8 mouse cellular contexts compared by ENCODE assay signal in the genomic region with DNA sequence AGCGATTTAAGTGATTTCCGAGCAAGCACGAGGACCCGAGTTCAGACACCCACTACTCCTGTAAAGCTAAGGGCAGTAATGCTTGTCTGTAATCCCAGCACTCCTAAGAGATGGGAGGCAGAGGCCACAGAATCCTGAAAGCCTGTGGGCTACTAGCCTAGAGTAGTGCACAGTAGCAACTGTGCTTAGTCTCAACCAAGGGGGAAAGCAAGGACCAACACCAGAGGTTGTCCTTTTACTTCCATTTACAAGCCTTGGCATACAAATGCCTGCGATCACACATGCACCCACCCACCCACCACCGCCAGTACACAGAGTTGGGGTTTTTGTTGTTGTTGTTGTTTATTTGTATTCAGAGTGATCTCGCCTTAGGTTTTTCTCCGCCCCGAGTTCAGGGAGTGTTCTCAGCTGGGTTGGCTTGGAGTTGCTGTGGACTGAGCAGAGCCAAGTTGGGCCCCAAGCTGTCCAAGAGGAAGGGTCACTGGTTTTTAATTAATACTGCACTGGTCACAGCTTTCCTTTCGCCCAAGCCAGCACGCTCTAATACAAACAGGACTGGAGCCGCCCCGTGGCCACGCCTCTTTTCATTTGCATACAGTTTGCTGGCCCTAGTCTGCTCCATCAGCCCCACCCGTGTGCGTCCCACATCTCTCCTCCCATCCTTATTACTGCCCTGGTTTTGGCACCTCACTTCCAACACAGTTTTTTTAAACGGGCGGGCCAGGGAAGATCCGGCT.
DNase-seq lines count a peak whose midpoint lies in the region; ATAC-seq and TF ChIP-seq lines count a peak whose summit lies in the region.

No protein-coding gene starts in this region.

- no peak overlapping the region for H3K27ac ChIP-seq in heart, embryonic 11.5 days (ENCODE audit: low read depth, low read length)
- no peak overlapping the region for H3K27ac ChIP-seq in embryonic facial prominence, embryonic 11.5 days (replicated peaks; ENCODE audit: low read depth, low read length)
- no peak overlapping the region for H3K27ac ChIP-seq in kidney, postnatal 0 days

- 0 out of 2 replicates have a peak overlapping the region, but pooled peaks have one; percentile 47 for H3K9ac ChIP-seq in heart, embryonic 11.5 days (ENCODE audit: low read depth, low read length)
- H3K9ac ChIP-seq in embryonic facial prominence, embryonic 11.5 days (replicated peaks; ENCODE audit: low read length) = no peak overlapping the region
- no peak overlapping the region for H3K9ac ChIP-seq in kidney, postnatal 0 days (ENCODE audit: low read depth, low read length)

- H3K4me2 ChIP-seq in heart, embryonic 11.5 days = peak overlapping the region; percentile 57
- H3K4me2 ChIP-seq in embryonic facial prominence, embryonic 11.5 days (ENCODE audit: low read depth, low read length) = peak overlapping the region; percentile 29; the same call in 1 of the 2 replicates
- H3K4me2 ChIP-seq in kidney, postnatal 0 days (ENCODE audit: low read length) = peak overlapping the region; percentile 46

- no peak for TF ChIP-seq CTCF in kidney, postnatal 0 days (IDR thresholded peaks at IDR 0.05; ENCODE audit: low read depth)

- peak overlapping the region; percentile 14; the same call in 1 of the 2 replicates for H3K4me3 ChIP-seq in heart, embryonic 11.5 days (ENCODE audit: low read depth, low read length)
- no peak overlapping the region for H3K4me3 ChIP-seq in embryonic facial prominence, embryonic 11.5 days (ENCODE audit: low read depth, low read length)
- no peak overlapping the region for H3K4me3 ChIP-seq in kidney, postnatal 0 days (replicated peaks; ENCODE audit: low read depth, low read length)

- peak; percentile 49; the same call in 1 of the 2 replicates for ATAC-seq in heart, embryonic 11.5 days (replicated peaks; ENCODE audit: insufficient number of reproducible peaks, low FRiP score, low TSS enrichment)
- peak; percentile 84; the same call in 1 of the 2 replicates for ATAC-seq in embryonic facial prominence, embryonic 11.5 days (replicated peaks; ENCODE audit: insufficient number of reproducible peaks, low FRiP score, low TSS enrichment, low read depth)
- peak; percentile 81 for ATAC-seq in kidney, postnatal 0 days (replicated peaks; ENCODE audit: low FRiP score, low read depth)

- H3K9me3 ChIP-seq in heart, embryonic 11.5 days (replicated peaks; ENCODE audit: control insufficient read depth, low read length) = no peaks in the 10 kb centered on the region
- no peaks in the 10 kb centered on the region for H3K9me3 ChIP-seq in embryonic facial prominence, embryonic 11.5 days (replicated peaks; ENCODE audit: control insufficient read depth, low read length)
- no peaks in the 10 kb centered on the region for H3K9me3 ChIP-seq in kidney, postnatal 0 days (replicated peaks; ENCODE audit: low read length)

- no peaks in the 10 kb centered on the region for H3K36me3 ChIP-seq in heart, embryonic 11.5 days (ENCODE audit: control insufficient read depth, insufficient read depth, low read length)
- H3K36me3 ChIP-seq in embryonic facial prominence, embryonic 11.5 days (replicated peaks; ENCODE audit: control insufficient read depth, insufficient read depth, low read depth, low read length) = no peaks in the 10 kb centered on the region
- H3K36me3 ChIP-seq in kidney, postnatal 0 days (ENCODE audit: insufficient read depth, low read length) = no peaks in the 10 kb centered on the region

- H3K4me1 ChIP-seq in heart, embryonic 11.5 days (ENCODE audit: control insufficient read depth, insufficient read depth, low read length) = no peaks in the 10 kb centered on the region
- H3K4me1 ChIP-seq in embryonic facial prominence, embryonic 11.5 days (ENCODE audit: control insufficient read depth, insufficient read depth, low read length) = no peaks in the 10 kb centered on the region
- H3K4me1 ChIP-seq in kidney, postnatal 0 days (replicated peaks; ENCODE audit: insufficient read depth, low read length) = no peaks in the 10 kb centered on the region; the same call in 1 of the 2 replicates

- no peaks in the 10 kb centered on the region for H3K27me3 ChIP-seq in heart, embryonic 11.5 days (ENCODE audit: control insufficient read depth, insufficient read depth, low read length)
- H3K27me3 ChIP-seq in embryonic facial prominence, embryonic 11.5 days (ENCODE audit: control insufficient read depth, insufficient read depth, low read length) = no peaks in the 10 kb centered on the region
- H3K27me3 ChIP-seq in kidney, postnatal 0 days (ENCODE audit: insufficient read depth, low read length) = no peaks in the 10 kb centered on the region

- intact Hi-C loops in heart, postnatal 10 days (cut with DNase I) = loop anchor here (5.0 kb wide), 1 partner anchor 73 kb away; no protein-coding TSS in a partner anchor

- no peak for DNase-seq in heart, postnatal 10 days
- DNase-seq in embryonic facial prominence, embryonic 11.5 days (ENCODE audit: low spot score) = peak; percentile 34
- peak; percentile 68 for DNase-seq in kidney, postnatal 0 days (ENCODE audit: low spot score)
- DNase-seq in mesoderm, embryonic 11.5 days (ENCODE audit: low read depth, low spot score) = peak; percentile 34
- no peak for DNase-seq in cerebellum, postnatal 25 days
- no peak for DNase-seq in right cerebral cortex, postnatal 36 days (ENCODE audit: low spot score in 2 of 2)
- no peak for DNase-seq in B cell, adult 2 months

- 31% methylated on average over 19 of the region's 19 CpGs for WGBS in heart, embryonic 11.5 days (ENCODE audit: insufficient replicate concordance)
- WGBS in embryonic facial prominence, embryonic 11.5 days = 37% methylated on average over 19 of the region's 19 CpGs
- 30% methylated on average over 19 of the region's 19 CpGs for WGBS in kidney, postnatal 0 days

Comparison
In these comparisons a context has a peak if more than half of its experiments do, and no peak if none do; other contexts are left out.
1. DNase-seq: peak in embryonic facial prominence, embryonic 11.5 days (single experiment), kidney, postnatal 0 days (single experiment) and mesoderm, embryonic 11.5 days (single experiment); none in heart, postnatal 10 days (0 of 2), cerebellum, postnatal 25 days (0 of 2), right cerebral cortex, postnatal 36 days (0 of 2) and B cell, adult 2 months (0 of 2).
2. Peak in every context shown above with its lines, with median percentiles within 50 percentile points of each other: ATAC-seq and H3K4me2 ChIP-seq.